Mouse (Mus musculus) right cerebral cortex, postnatal 14 days (tissue): ENCODE measurements at regions not wholly inside any gene's neighbourhood (a gene's known extent, or its start where the extent isn't known, plus 50 kb on each side); places are given as distances from the start of the nearest gene placed in this dataset.

Experiments used
- DNase-seq: peaks from one replicate; pipeline ENCODE4 v3.0.0; 2022

GRCm38 (mm10) chr5:37897501-37897900, 73.1 kb upstream of the Msx1 start:
- DNase-seq = no peak

DNA sequence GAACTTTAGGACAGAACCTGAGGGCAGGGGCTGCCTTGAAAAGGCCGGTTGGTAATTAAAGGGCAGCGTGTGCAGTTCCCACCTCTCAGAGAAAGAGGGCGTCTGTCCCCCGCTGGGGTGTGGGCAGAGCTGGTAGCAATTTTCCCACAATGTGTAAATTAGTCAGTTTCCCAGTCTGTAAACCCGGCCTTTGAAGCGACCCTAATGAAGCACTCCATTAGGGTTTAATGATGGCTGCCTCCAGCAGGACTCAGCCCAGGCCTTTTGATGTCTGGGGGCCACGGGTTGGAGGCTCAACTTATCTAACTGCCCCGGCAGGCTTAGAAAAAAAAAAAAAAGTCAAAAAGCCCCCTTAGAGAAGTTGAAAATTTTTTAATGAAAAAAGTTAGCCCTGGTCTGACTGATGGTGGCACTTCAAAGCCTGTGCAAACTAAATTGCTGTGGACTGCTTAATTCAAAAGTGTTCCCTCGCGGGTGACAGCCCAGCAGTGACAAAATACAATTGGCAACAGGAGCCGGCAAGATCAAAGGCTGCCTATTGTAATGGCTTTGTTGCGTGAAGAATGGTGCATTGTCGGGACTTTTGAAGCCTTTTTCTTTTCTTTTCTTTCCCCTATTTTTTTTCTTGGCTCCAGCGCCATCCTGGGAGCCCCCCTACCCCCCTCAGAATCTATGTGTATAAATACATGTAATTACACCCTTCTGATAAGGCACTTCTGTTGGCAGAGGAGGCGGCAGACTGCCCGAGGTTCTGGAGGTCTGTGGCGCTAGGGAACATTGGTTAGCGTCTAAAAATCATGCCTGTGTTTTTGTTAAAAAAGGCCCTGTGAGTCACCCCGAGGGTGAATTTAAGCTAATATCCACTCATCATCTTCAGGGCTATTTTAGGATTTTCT, 71.3 kb upstream of the Msx1 start:
- DNase-seq = no peak

GRCm38 (mm10) chr5:37893639-37894550, 69.5 kb upstream of the Msx1 start:
- no peak for DNase-seq

GRCm38 (mm10) chr5:37890641-37891040, 66.3 kb upstream of the Msx1 start:
- DNase-seq = no peak

- DNase-seq = no peak
Measured at GRCm38 (mm10) chr5:37879668-37880380, 55.4 kb upstream of the Msx1 start.

DNA sequence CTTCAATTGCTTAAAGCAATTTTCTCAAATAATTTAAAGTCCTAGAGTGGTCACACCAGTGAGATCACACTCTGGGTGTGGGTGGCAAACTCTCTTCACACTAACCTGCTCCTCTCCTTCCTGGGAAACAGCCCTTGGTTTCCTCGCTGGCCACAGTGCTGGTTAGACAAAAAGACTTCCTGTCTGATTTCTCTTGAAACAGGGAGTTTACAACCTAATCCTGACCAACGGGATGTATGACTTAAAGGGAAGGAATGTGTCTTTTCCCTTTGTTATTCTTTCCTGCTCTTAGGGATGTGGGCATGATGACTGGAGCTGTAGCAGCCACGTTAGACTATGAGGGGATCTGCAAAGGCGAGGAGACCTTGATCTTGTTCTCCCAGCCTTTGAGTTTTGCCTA, 51.9 kb upstream of the Msx1 start:
- no peak for DNase-seq

DNA sequence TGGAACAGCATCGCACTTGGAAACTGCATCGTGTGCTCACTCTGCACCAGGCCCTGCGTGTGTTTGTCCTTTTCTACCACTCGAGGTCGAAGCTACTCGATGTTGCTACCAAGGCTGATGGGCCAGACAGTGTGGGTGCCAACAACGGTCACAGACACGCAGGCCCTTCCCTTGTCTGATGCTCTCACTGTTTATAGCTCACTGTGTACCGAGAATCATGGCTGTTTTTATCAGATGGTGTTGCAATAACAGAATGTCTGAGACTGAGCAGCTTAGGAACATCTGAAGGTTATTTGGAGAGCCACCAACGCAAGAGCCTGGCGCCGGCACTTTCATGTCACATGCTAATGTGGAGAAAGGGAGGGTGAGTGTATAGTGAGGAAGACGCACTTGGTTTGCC, 51.1 kb upstream of the Msx1 start:
- DNase-seq = no peak

GRCm38 (mm10) chr5:37874784-37875281, 50.5 kb upstream of the Msx1 start:
- DNase-seq = no peak
